Mouse (Mus musculus) heart, embryonic 15.5 days (tissue): ENCODE results near the gene Tgfbi. TPM values are rescaled to one million over a fixed set of nuclear protein-coding genes. Genes with fewer than 3 reads are reported as not detected.

Experiments used
- ATAC-seq: fragments of 200-750 bp; cut with Nextera tagmentation; replicated peaks from 2 replicates; pipeline ENCODE4 v1.8.0; 2017; ENCODE audit warnings: low read depth, moderate TSS enrichment; ENCODE audit not compliant: insufficient number of reproducible peaks, insufficient read depth, low FRiP score
- H3K27ac ChIP-seq: fragments of 300-500 bp; sonication (generic); 2 replicates; pipeline ENCODE4 v1.5.1; 2015; ENCODE audit warnings: mild to moderate bottlenecking, inconsistent platforms
- H3K27me3 ChIP-seq: fragments of 300-500 bp; sonication (generic); 2 replicates; pipeline ENCODE4 v1.6.1; 2015; ENCODE audit warnings: inconsistent platforms
- H3K36me3 ChIP-seq: fragments of 300-500 bp; sonication (generic); 2 replicates; pipeline ENCODE4 v1.6.1; 2015; ENCODE audit warnings: mild to moderate bottlenecking, inconsistent platforms
- H3K4me1 ChIP-seq: fragments of 300-500 bp; sonication (generic); replicated peaks from 2 replicates; pipeline ENCODE4 v1.6.1; 2015; ENCODE audit warnings: inconsistent platforms
- H3K4me2 ChIP-seq: fragments of 300-500 bp; sonication (generic); 2 replicates; pipeline ENCODE4 v1.6.1; 2015; ENCODE audit warnings: inconsistent platforms, mild to moderate bottlenecking, moderate library complexity
- H3K4me3 ChIP-seq: fragments of 300-500 bp; sonication (generic); 2 replicates; pipeline ENCODE4 v1.5.1; 2015; ENCODE audit warnings: mild to moderate bottlenecking, inconsistent platforms
- H3K9ac ChIP-seq: fragments of 300-500 bp; sonication (generic); 2 replicates; pipeline ENCODE4 v1.6.1; 2015; ENCODE audit warnings: mild to moderate bottlenecking, inconsistent platforms
- H3K9me3 ChIP-seq: fragments of 300-500 bp; sonication (generic); replicated peaks from 2 replicates; pipeline ENCODE4 v1.6.1; 2016; ENCODE audit warnings: inconsistent platforms
- WGBS: fragments of 180-500 bp; shearing (Covaris S2); methylation state at CpG from one replicate; pipeline ENCODE4 v1.1.7; 2015; ENCODE audit warnings: mixed read lengths; 5-methylcytosine and 5-hydroxymethylcytosine counted together
- polyA plus RNA-seq: library from polyadenylated mRNA; unstranded; fragments of >200 nt; fragmentation: Nextera tagmentation; extraction: Ambion mirVana; gene quantifications from 2 replicates; pipeline ENCODE4 v1.2.1, GENCODE M21; 2015

Tgfbi gene
- polyA plus RNA-seq, 1 experiment from 2014 or later, result 36.9 TPM

GRCm38 (mm10) chr13:56634920-56635319 lies 25.6 kb downstream of the Tgfbi start:
- H3K4me3 ChIP-seq, result no peak overlapping the region
- peaks cover 22% of the 10 kb centered on the region for H3K4me1 ChIP-seq
- H3K36me3 ChIP-seq, result no peaks in the 10 kb centered on the region
- peak; percentile 73 for ATAC-seq
- WGBS, result 26% methylated on average over 7 of the region's 7 CpGs
- no peaks in the 10 kb centered on the region for H3K9me3 ChIP-seq
- H3K27me3 ChIP-seq, result 0 out of 2 replicates have a peak, but pooled peaks cover 7% of the 10 kb centered on the region
- no peak overlapping the region for H3K9ac ChIP-seq
- H3K4me2 ChIP-seq, result peak overlapping the region; percentile 9; the same call in 1 of the 2 replicates
- peak overlapping the region; percentile 76 for H3K27ac ChIP-seq

DNA sequence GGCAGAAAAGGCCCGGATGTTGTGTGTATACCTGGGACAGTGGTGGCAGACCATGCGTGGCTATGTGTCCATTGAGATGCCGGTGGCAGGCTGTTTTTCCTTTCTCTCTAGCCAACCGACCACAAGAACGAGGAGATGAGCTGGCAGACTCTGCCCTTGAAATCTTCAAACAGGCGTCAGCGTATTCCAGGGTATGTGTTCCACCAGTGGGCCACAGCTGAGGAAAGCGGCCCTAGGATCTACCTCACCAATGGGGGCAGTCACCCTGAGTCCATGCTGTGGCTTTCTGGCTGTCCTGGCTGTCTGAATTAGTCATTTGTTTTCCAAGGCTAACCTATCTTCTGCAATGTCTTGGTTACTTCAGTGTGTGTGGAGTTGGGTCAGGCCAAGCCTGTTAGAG lies 27.7 kb downstream of the Tgfbi start:
- Histone ChIP-seq H3K9ac (no peak overlapping the region), H3K9me3 (no peaks in the 10 kb centered on the region), H3K27ac (no peak overlapping the region), H3K36me3 (no peaks in the 10 kb centered on the region), H3K4me2 (no peak overlapping the region), H3K27me3 (0 out of 2 replicates have a peak, but pooled peaks cover 7% of the 10 kb centered on the region), H3K4me1 (peaks cover 18% of the 10 kb centered on the region), H3K4me3 (no peak overlapping the region)
- WGBS, result 91% methylated on average over 8 of the region's 8 CpGs
- ATAC-seq, result no peak

DNA sequence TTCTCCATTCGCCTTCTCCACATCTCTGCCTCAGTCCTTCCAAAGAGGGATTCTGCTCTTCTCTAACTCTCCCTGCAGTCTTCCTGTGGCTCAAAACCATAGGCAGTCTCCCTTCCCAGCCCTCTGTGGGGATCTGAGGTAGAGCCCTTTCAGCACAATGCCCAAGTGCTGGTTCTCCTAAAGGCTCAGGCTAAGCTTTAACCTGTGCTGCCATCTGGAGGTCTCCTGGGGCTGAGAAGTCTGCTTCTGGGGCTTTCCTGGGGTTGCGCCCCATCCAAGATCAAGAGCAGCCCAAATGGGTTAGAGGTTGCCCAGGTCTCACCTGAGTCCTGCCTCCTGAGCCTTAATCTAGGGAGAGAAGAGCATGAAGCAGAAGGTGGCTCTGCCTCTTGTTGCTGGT lies 32.4 kb downstream of the Tgfbi start:
- no peaks in the 10 kb centered on the region for H3K36me3 ChIP-seq
- H3K4me1 ChIP-seq, result no peaks in the 10 kb centered on the region
- H3K27me3 ChIP-seq, result peaks cover 7% of the 10 kb centered on the region; the same call in 1 of the 2 replicates
- H3K27ac ChIP-seq, result no peak overlapping the region
- H3K9ac ChIP-seq, result no peak overlapping the region
- no peaks in the 10 kb centered on the region for H3K9me3 ChIP-seq
- 84% methylated on average over 2 of the region's 2 CpGs for WGBS
- H3K4me3 ChIP-seq, result no peak overlapping the region
- H3K4me2 ChIP-seq, result no peak overlapping the region
- no peak for ATAC-seq

GRCm38 (mm10) chr13:56644031-56644430 lies 34.7 kb downstream of the Tgfbi start:
- Histone ChIP-seq H3K9ac (no peak overlapping the region), H3K27ac (no peak overlapping the region), H3K4me3 (no peak overlapping the region), H3K9me3 (no peaks in the 10 kb centered on the region), H3K4me1 (peaks cover 12% of the 10 kb centered on the region), H3K36me3 (no peaks in the 10 kb centered on the region), H3K27me3 (no peaks in the 10 kb centered on the region; the same call in 1 of the 2 replicates), H3K4me2 (no peak overlapping the region)
- ATAC-seq, result no peak
- 79% methylated on average over 3 of the region's 3 CpGs for WGBS

DNA sequence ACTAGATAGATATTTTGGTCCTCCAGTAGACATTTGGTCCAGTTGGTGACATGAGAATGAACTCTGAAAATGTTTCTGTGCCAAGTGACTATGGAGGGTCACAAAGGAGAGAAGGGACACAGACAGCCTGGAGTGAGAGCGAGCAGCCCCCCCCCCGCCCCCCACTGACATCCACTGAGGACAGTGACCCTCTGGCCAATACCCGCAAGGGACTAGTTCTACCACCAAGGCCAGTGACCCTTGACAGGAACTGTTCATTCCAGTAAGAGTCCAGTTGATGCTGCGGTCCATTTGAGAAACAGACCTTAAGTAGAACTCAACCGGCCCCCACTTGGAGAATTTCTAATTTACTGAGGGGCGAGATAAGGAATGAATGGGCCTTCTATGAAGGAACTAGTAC lies 36.4 kb downstream of the Tgfbi start:
- no peak overlapping the region for H3K4me3 ChIP-seq
- ATAC-seq, result no peak
- H3K4me1 ChIP-seq, result peaks cover 12% of the 10 kb centered on the region
- H3K27me3 ChIP-seq, result no peaks in the 10 kb centered on the region; the same call in 1 of the 2 replicates
- 75% methylated on average over 6 of the region's 6 CpGs for WGBS
- no peak overlapping the region for H3K27ac ChIP-seq
- no peak overlapping the region for H3K4me2 ChIP-seq
- no peaks in the 10 kb centered on the region for H3K36me3 ChIP-seq
- no peak overlapping the region for H3K9ac ChIP-seq
- no peaks in the 10 kb centered on the region for H3K9me3 ChIP-seq

GRCm38 (mm10) chr13:56647597-56648405 lies 38.5 kb downstream of the Tgfbi start:
- H3K4me2 ChIP-seq, result no peak overlapping the region
- no peak overlapping the region for H3K4me3 ChIP-seq
- peak overlapping the region; percentile 71 for H3K27ac ChIP-seq
- H3K36me3 ChIP-seq, result no peaks in the 10 kb centered on the region
- no peaks in the 10 kb centered on the region for H3K27me3 ChIP-seq
- H3K4me1 ChIP-seq, result peaks cover 12% of the 10 kb centered on the region
- WGBS, result 59% methylated on average over 10 of the region's 10 CpGs
- no peak overlapping the region for H3K9ac ChIP-seq
- no peaks in the 10 kb centered on the region for H3K9me3 ChIP-seq
- peak; percentile 79 for ATAC-seq

DNA sequence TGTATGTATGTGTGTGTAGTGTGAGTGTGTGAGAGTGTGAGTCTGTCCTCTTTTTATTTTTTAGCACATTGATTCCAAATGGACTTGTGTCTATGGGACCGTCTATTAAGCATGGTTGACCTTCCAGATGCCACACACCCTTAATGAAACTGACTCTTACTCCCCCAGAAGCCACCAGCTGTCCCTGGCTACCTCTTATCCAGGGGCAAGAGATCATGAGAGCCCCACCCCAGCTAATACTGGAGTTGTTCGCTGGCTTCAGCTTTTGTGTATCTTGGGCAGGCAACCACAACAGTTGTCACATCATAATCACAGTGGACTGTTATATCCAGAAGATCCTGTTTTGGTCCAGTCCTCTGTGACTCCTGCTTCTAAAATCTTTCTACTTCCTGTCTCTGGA lies 40.7 kb downstream of the Tgfbi start:
- no peak overlapping the region for H3K4me2 ChIP-seq
- no peaks in the 10 kb centered on the region for H3K9me3 ChIP-seq
- no peak overlapping the region for H3K9ac ChIP-seq
- no peaks in the 10 kb centered on the region for H3K27me3 ChIP-seq
- no peak overlapping the region for H3K4me3 ChIP-seq
- WGBS, result 87% methylated on average over 2 of the region's 2 CpGs
- H3K27ac ChIP-seq, result no peak overlapping the region
- ATAC-seq, result no peak
- no peaks in the 10 kb centered on the region for H3K36me3 ChIP-seq
- H3K4me1 ChIP-seq, result peaks cover 16% of the 10 kb centered on the region

GRCm38 (mm10) chr13:56652381-56652780 lies 43.1 kb downstream of the Tgfbi start:
- H3K4me2 ChIP-seq, result no peak overlapping the region
- no peaks in the 10 kb centered on the region for H3K27me3 ChIP-seq
- H3K4me3 ChIP-seq, result no peak overlapping the region
- 66% methylated on average over 8 of the region's 8 CpGs for WGBS
- H3K36me3 ChIP-seq, result no peaks in the 10 kb centered on the region
- ATAC-seq, result no peak
- H3K9me3 ChIP-seq, result no peaks in the 10 kb centered on the region
- peaks cover 16% of the 10 kb centered on the region for H3K4me1 ChIP-seq
- H3K9ac ChIP-seq, result no peak overlapping the region
- no peak overlapping the region for H3K27ac ChIP-seq

GRCm38 (mm10) chr13:56654176-56654575 lies 44.9 kb downstream of the Tgfbi start:
- Histone ChIP-seq H3K4me3 (no peak overlapping the region), H3K27ac (no peak overlapping the region), H3K9me3 (no peaks in the 10 kb centered on the region), H3K9ac (no peak overlapping the region), H3K4me1 (peaks cover 11% of the 10 kb centered on the region), H3K36me3 (no peaks in the 10 kb centered on the region), H3K4me2 (no peak overlapping the region), H3K27me3 (no peaks in the 10 kb centered on the region)
- no peak for ATAC-seq
- 85% methylated on average over 5 of the region's 5 CpGs for WGBS

GRCm38 (mm10) chr13:56657946-56658512 lies 48.7 kb downstream of the Tgfbi start:
- peaks cover 28% of the 10 kb centered on the region for H3K4me1 ChIP-seq
- no peaks in the 10 kb centered on the region for H3K9me3 ChIP-seq
- 34% methylated on average over 7 of the region's 7 CpGs for WGBS
- no peaks in the 10 kb centered on the region for H3K27me3 ChIP-seq
- no peak for ATAC-seq
- no peak overlapping the region for H3K9ac ChIP-seq
- no peak overlapping the region for H3K4me3 ChIP-seq
- no peak overlapping the region for H3K4me2 ChIP-seq
- no peaks in the 10 kb centered on the region for H3K36me3 ChIP-seq
- no peak overlapping the region for H3K27ac ChIP-seq

- WGBS, result 65% methylated on average over 6 of the region's 6 CpGs
- no peaks in the 10 kb centered on the region for H3K36me3 ChIP-seq
- no peak overlapping the region for H3K9ac ChIP-seq
- H3K4me1 ChIP-seq, result peaks cover 31% of the 10 kb centered on the region
- H3K9me3 ChIP-seq, result no peaks in the 10 kb centered on the region
- no peak overlapping the region for H3K4me3 ChIP-seq
- no peaks in the 10 kb centered on the region for H3K27me3 ChIP-seq
- H3K4me2 ChIP-seq, result no peak overlapping the region
- no peak overlapping the region for H3K27ac ChIP-seq
- no peak for ATAC-seq
These were observed 49.6 kb downstream of the Tgfbi start for GRCm38 (mm10) chr13:56658931-56659330.
